31 mouse cellular contexts compared by ENCODE assay signal in genomic region chr17:25681636-25682035, GRCm38 (mm10). TPM values are rescaled to one million over a fixed set of nuclear protein-coding genes. Genes with fewer than 3 reads are reported as not detected.
DNase-seq lines count a peak whose midpoint lies in the region; ATAC-seq and TF ChIP-seq lines count a peak whose summit lies in the region.
"Had no signal": no experiment of that assay in that cellular context is flagged by ENCODE, and none has a peak within 500 bp of the region (broad histone marks: within the 10 kb centered on the region; RNA-seq: fewer than 3 reads in every experiment).

No protein-coding gene starts in this region.

- 90% methylated on average over 4 of the region's 4 CpGs for WGBS in hindbrain, embryonic 10.5 days
- WGBS in hindbrain, embryonic 13.5 days, result 80% methylated on average over 4 of the region's 4 CpGs
- WGBS in midbrain, embryonic 10.5 days, result 88% methylated on average over 4 of the region's 4 CpGs
- WGBS in midbrain, embryonic 16.5 days, result 67% methylated on average over 4 of the region's 4 CpGs

- no peaks in the 10 kb centered on the region for H3K36me3 ChIP-seq in hindbrain, embryonic 10.5 days
- no peaks in the 10 kb centered on the region for H3K36me3 ChIP-seq in hindbrain, embryonic 13.5 days
- no peaks in the 10 kb centered on the region for H3K36me3 ChIP-seq in midbrain, embryonic 10.5 days
- H3K36me3 ChIP-seq in midbrain, embryonic 16.5 days (ENCODE audit: control insufficient read depth, insufficient read depth, low read length), result no peaks in the 10 kb centered on the region
- H3K36me3 ChIP-seq: embryonic facial prominence, embryonic 12.5 days; embryonic facial prominence, embryonic 15.5 days; hindbrain, embryonic 15.5 days had no signal

- no peak overlapping the region for H3K4me3 ChIP-seq in hindbrain, embryonic 10.5 days
- H3K4me3 ChIP-seq in hindbrain, embryonic 13.5 days, result no peak overlapping the region
- no peak overlapping the region for H3K4me3 ChIP-seq in layer of hippocampus, adult 2 months
- H3K4me3 ChIP-seq in midbrain, embryonic 10.5 days, result no peak overlapping the region
- no peak overlapping the region for H3K4me3 ChIP-seq in midbrain, embryonic 16.5 days (ENCODE audit: low read depth, low read length)
- H3K4me3 ChIP-seq: embryonic facial prominence, embryonic 12.5 days; embryonic facial prominence, embryonic 15.5 days; gastrocnemius, adult 2 months; hindbrain, embryonic 15.5 days had no signal

- peaks cover 16% of the 10 kb centered on the region for H3K27me3 ChIP-seq in hindbrain, embryonic 10.5 days (ENCODE audit: insufficient read depth, poor library complexity, severe bottlenecking)
- H3K27me3 ChIP-seq in hindbrain, embryonic 13.5 days, result 0 out of 2 replicates have a peak, but pooled peaks cover 5% of the 10 kb centered on the region
- peaks cover 3% of the 10 kb centered on the region; the same call in 1 of the 2 replicates for H3K27me3 ChIP-seq in midbrain, embryonic 10.5 days (ENCODE audit: low read depth, poor library complexity, severe bottlenecking)
- no peaks in the 10 kb centered on the region for H3K27me3 ChIP-seq in midbrain, embryonic 16.5 days (ENCODE audit: control insufficient read depth, insufficient read depth, low read depth, low read length)
- H3K27me3 ChIP-seq: embryonic facial prominence, embryonic 12.5 days; embryonic facial prominence, embryonic 15.5 days; hindbrain, embryonic 15.5 days had no signal

- no peaks in the 10 kb centered on the region for H3K9me3 ChIP-seq in hindbrain, embryonic 10.5 days
- H3K9me3 ChIP-seq in hindbrain, embryonic 13.5 days, result no peaks in the 10 kb centered on the region
- H3K9me3 ChIP-seq in midbrain, embryonic 10.5 days (replicated peaks), result no peaks in the 10 kb centered on the region
- no peaks in the 10 kb centered on the region for H3K9me3 ChIP-seq in midbrain, embryonic 16.5 days (replicated peaks; ENCODE audit: control insufficient read depth, low read length, poor library complexity, severe bottlenecking)
- H3K9me3 ChIP-seq: embryonic facial prominence, embryonic 12.5 days; embryonic facial prominence, embryonic 15.5 days; hindbrain, embryonic 15.5 days had no signal

- no peak overlapping the region for H3K4me2 ChIP-seq in hindbrain, embryonic 13.5 days
- H3K4me2 ChIP-seq in midbrain, embryonic 16.5 days (ENCODE audit: low read length), result no peak overlapping the region
- H3K4me2 ChIP-seq: embryonic facial prominence, embryonic 12.5 days; embryonic facial prominence, embryonic 15.5 days; heart, embryonic 11.5 days; hindbrain, embryonic 15.5 days had no signal

- TF ChIP-seq CTCF in layer of hippocampus, adult 2 months (conservative IDR thresholded peaks at IDR 0.05), result no peak

- ATAC-seq in hindbrain, embryonic 13.5 days (ENCODE audit: low FRiP score), result no peak
- ATAC-seq in midbrain, embryonic 16.5 days, result no peak
- ATAC-seq: CD4-positive, CD25-positive, alpha-beta regulatory T cell, adult 4 months; forebrain, embryonic 14.5 days; forebrain, postnatal 0 days had no signal

- H3K27ac ChIP-seq in hindbrain, embryonic 10.5 days, result 0 out of 2 replicates have a peak overlapping the region, but pooled peaks have one; percentile 30
- H3K27ac ChIP-seq in hindbrain, embryonic 13.5 days, result no peak overlapping the region
- peak overlapping the region; percentile 43 for H3K27ac ChIP-seq in layer of hippocampus, adult 2 months
- 0 out of 2 replicates have a peak overlapping the region, but pooled peaks have one; percentile 33 for H3K27ac ChIP-seq in midbrain, embryonic 10.5 days (replicated peaks)
- H3K27ac ChIP-seq in midbrain, embryonic 16.5 days (ENCODE audit: low read length), result no peak overlapping the region
- H3K27ac ChIP-seq: embryonic facial prominence, embryonic 12.5 days; embryonic facial prominence, embryonic 15.5 days; gastrocnemius, adult 2 months; hindbrain, embryonic 15.5 days had no signal

- no peak for DNase-seq in hindbrain, embryonic 10.5 days (ENCODE audit: low spot score)
- DNase-seq in layer of hippocampus, adult 2 months (ENCODE audit: low spot score in 2 of 2), result no peak
- DNase-seq in layer of hippocampus, adult 9-10 months (ENCODE audit: low spot score), result no peak
- no peak for DNase-seq in midbrain, embryonic 10.5 days (ENCODE audit: low spot score)
- DNase-seq: adrenal gland, adult 2 months; adrenal gland, postnatal 14 days; cerebellum, adult 11 months; cerebellum, adult 2 months; cerebellum, adult 9-11 months; cerebellum, postnatal 25 days; forebrain, postnatal 0 days; gastrocnemius, adult 2 months; gastrocnemius, postnatal 14 days; heart, postnatal 36 days had no signal

- no peak overlapping the region for H3K9ac ChIP-seq in hindbrain, embryonic 13.5 days
- H3K9ac ChIP-seq in midbrain, embryonic 16.5 days (ENCODE audit: low read depth, low read length), result no peak overlapping the region
- H3K9ac ChIP-seq: embryonic facial prominence, embryonic 12.5 days; embryonic facial prominence, embryonic 15.5 days; forebrain, postnatal 0 days; hindbrain, embryonic 15.5 days had no signal

- H3K4me1 ChIP-seq in hindbrain, embryonic 10.5 days (replicated peaks), result peaks cover 50% of the 10 kb centered on the region
- peaks cover 17% of the 10 kb centered on the region for H3K4me1 ChIP-seq in hindbrain, embryonic 13.5 days (replicated peaks)
- peaks cover 26% of the 10 kb centered on the region for H3K4me1 ChIP-seq in midbrain, embryonic 10.5 days
- H3K4me1 ChIP-seq in midbrain, embryonic 16.5 days (ENCODE audit: control insufficient read depth, insufficient read depth, low read length), result peaks cover 4% of the 10 kb centered on the region; the same call in 1 of the 2 replicates
- H3K4me1 ChIP-seq: embryonic facial prominence, embryonic 12.5 days; hindbrain, embryonic 15.5 days had no signal

RNA-seq across cellular contexts. Expression of gene Gng13, which starts 35.3 kb away (rescaled TPM):
- 2.4 and 4.4 TPM in 2 replicates for polyA plus RNA-seq in hindbrain, embryonic 10.5 days (2016; fragmentation: Nextera tagmentation; extraction: Ambion mirVana)
- 1.6 TPM in 2 replicates for polyA plus RNA-seq in hindbrain, embryonic 13.5 days (2015; fragmentation: Nextera tagmentation; extraction: Ambion mirVana)
- total RNA-seq in layer of hippocampus, adult 2 months (2021), result 100 to 1,000 TPM; 106 to 122 TPM
- polyA plus RNA-seq in midbrain, embryonic 10.5 days (2016; fragmentation: Nextera tagmentation; extraction: Ambion mirVana), result 0.51 and 0.77 TPM in 2 replicates
- polyA plus RNA-seq in midbrain, embryonic 16.5 days (2015; fragmentation: Nextera tagmentation; extraction: Ambion mirVana), result 3.2 and 7.3 TPM in 2 replicates
- total RNA-seq: adrenal gland, postnatal 14 days; common myeloid progenitor, adult 5-6 weeks; gastrocnemius, adult 2 months; gastrocnemius, postnatal 14 days; gastrocnemius, postnatal 4 days had no signal
- polyA plus RNA-seq: adrenal gland, adult 2 months; C2C12; CD4-positive, CD25-positive, alpha-beta regulatory T cell, adult 4 months had no signal

RNA-seq across cellular contexts. Expression of gene Chtf18, which starts 45.6 kb away (rescaled TPM):
- 47.2 and 60.4 TPM in 2 replicates for polyA plus RNA-seq in hindbrain, embryonic 10.5 days (2016; fragmentation: Nextera tagmentation; extraction: Ambion mirVana)
- polyA plus RNA-seq in hindbrain, embryonic 13.5 days (2015; fragmentation: Nextera tagmentation; extraction: Ambion mirVana), result 7.9 and 8.5 TPM in 2 replicates
- total RNA-seq in layer of hippocampus, adult 2 months (2021), result 1 to 10 TPM; 1.2 to 1.8 TPM
- polyA plus RNA-seq in midbrain, embryonic 10.5 days (2016; fragmentation: Nextera tagmentation; extraction: Ambion mirVana), result 55.9 and 58.9 TPM in 2 replicates
- 4.7 and 5.4 TPM in 2 replicates for polyA plus RNA-seq in midbrain, embryonic 16.5 days (2015; fragmentation: Nextera tagmentation; extraction: Ambion mirVana)

RNA-seq across cellular contexts. Expression of gene Rpusd1, which starts 45.8 kb away (rescaled TPM):
- 22.2 and 24.8 TPM in 2 replicates for polyA plus RNA-seq in hindbrain, embryonic 10.5 days (2016; fragmentation: Nextera tagmentation; extraction: Ambion mirVana)
- polyA plus RNA-seq in hindbrain, embryonic 13.5 days (2015; fragmentation: Nextera tagmentation; extraction: Ambion mirVana), result 23.4 and 24.2 TPM in 2 replicates
- total RNA-seq in layer of hippocampus, adult 2 months (2021), result 10 to 100 TPM; 54.5 to 56.9 TPM
- 22.5 and 24.7 TPM in 2 replicates for polyA plus RNA-seq in midbrain, embryonic 10.5 days (2016; fragmentation: Nextera tagmentation; extraction: Ambion mirVana)
- 26.6 and 26.8 TPM in 2 replicates for polyA plus RNA-seq in midbrain, embryonic 16.5 days (2015; fragmentation: Nextera tagmentation; extraction: Ambion mirVana)

RNA-seq across cellular contexts. Expression of gene Mslnl, which starts 54.2 kb away (rescaled TPM):
- not detected in 2 replicates for polyA plus RNA-seq in hindbrain, embryonic 10.5 days (2016; fragmentation: Nextera tagmentation; extraction: Ambion mirVana)
- not detected in 2 replicates for polyA plus RNA-seq in hindbrain, embryonic 13.5 days (2015; fragmentation: Nextera tagmentation; extraction: Ambion mirVana)
- total RNA-seq in layer of hippocampus, adult 2 months (2021), result not detected
- not detected in 2 replicates for polyA plus RNA-seq in midbrain, embryonic 10.5 days (2016; fragmentation: Nextera tagmentation; extraction: Ambion mirVana)
- polyA plus RNA-seq in midbrain, embryonic 16.5 days (2015; fragmentation: Nextera tagmentation; extraction: Ambion mirVana), result not detected in 2 replicates
- total RNA-seq: adrenal gland, adult 2 months; adrenal gland, postnatal 14 days; adrenal gland, postnatal 4 days; common myeloid progenitor, adult 5-6 weeks; gastrocnemius, adult 2 months; gastrocnemius, postnatal 14 days; gastrocnemius, postnatal 4 days; heart, adult 18-20 months; heart, postnatal 36 days had no signal
- polyA plus RNA-seq: C2C12; CD4-positive, CD25-positive, alpha-beta regulatory T cell, adult 4 months; forebrain, embryonic 11.5 days; forebrain, embryonic 14.5 days; forebrain, postnatal 0 days; heart, embryonic 11.5 days; heart, embryonic 14.5 days; heart, postnatal 0 days; hindbrain, embryonic 11.5 days; hindbrain, embryonic 15.5 days had no signal

Comparison
In these comparisons a context has a peak if more than half of its experiments do, and no peak if none do; other contexts are left out.
1. H3K27ac ChIP-seq: peak in hindbrain, embryonic 10.5 days (single experiment), layer of hippocampus, adult 2 months (single experiment) and midbrain, embryonic 10.5 days (single experiment); none in hindbrain, embryonic 13.5 days (single experiment) and midbrain, embryonic 16.5 days (single experiment).